Mouse (Mus musculus) liver, postnatal 0 days (tissue): Measurements from ENCODE around the gene Thrap3.
"Not testable (repeated sequence)": the region's sequence is repeated elsewhere in the genome, so short reads cannot be mapped to it uniquely, and the experiment has no call there.

Experiments used
- CTCF ChIP-seq: sonication (generic); IDR thresholded peaks from 2 replicates; pipeline ENCODE4 v1.5.1; 2016; ENCODE audit warnings: antibody characterized with exemption, low read depth
- EP300 ChIP-seq: IDR thresholded peaks from 2 replicates; pipeline ENCODE4 v1.6.1; 2016; ENCODE audit warnings: antibody characterized with exemption, low read depth, mild to moderate bottlenecking

DNA sequence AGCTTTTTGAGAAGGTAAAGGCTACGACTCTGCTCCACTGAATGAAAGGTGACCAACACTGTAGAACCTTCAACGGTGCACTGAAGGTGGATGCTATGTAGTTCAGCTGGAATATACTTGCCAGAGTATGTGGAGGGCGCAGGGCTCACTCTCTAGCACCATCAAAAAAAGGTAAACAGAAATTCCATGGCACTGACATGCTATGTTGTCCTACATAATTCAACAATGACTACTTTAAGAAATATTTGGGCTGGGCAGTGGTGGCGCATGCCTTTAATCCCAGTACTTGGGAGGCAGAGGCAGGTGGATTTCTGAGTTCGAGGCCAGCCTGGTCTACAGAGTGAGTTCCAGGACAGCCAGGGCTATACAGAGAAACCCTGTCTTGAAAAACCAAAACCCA, 31.8 kb downstream of the Thrap3 start:
- not testable (repeated sequence) for TF ChIP-seq CTCF, EP300
